Mouse (Mus musculus): ENCODE measurements at regions not wholly inside any gene's neighbourhood (a gene's known extent, or its start where the extent isn't known, plus 50 kb on each side); places are given as distances from the start of the nearest gene placed in this dataset.

- DNase-seq (no peak), ATAC-seq (no peak)
- Histone ChIP-seq H3K27me3 (ENCODE audit: insufficient read depth, low read length) (no peaks in the 10 kb centered on the region), H3K9me3 (ENCODE audit: low read length) (no peaks in the 10 kb centered on the region), H3K4me2 (ENCODE audit: low read depth) (no peak overlapping the region), H3K36me3 (ENCODE audit: insufficient read depth) (no peaks in the 10 kb centered on the region), H3K9ac (no peak overlapping the region), H3K4me3 (ENCODE audit: low read depth, low read length) (no peak overlapping the region), H3K4me1 (ENCODE audit: insufficient read depth) (no peaks in the 10 kb centered on the region), H3K27ac (ENCODE audit: low read depth, low read length) (no peak overlapping the region)
- WGBS: 89% methylated on average over 2 of the region's 2 CpGs
- TF ChIP-seq CTCF (IDR thresholded peaks at IDR 0.05; ENCODE audit: low read depth): no peak
Observed at GRCm38 (mm10) chr8:86969051-86969450, 84.0 kb upstream of the N4bp1 start.

- no peak overlapping the region for H3K9ac ChIP-seq
- no peak for TF ChIP-seq CTCF (IDR thresholded peaks at IDR 0.05; ENCODE audit: low read depth)
- H3K9me3 ChIP-seq (ENCODE audit: low read length): no peaks in the 10 kb centered on the region
- H3K27me3 ChIP-seq (ENCODE audit: insufficient read depth, low read length): no peaks in the 10 kb centered on the region
- no peaks in the 10 kb centered on the region for H3K4me1 ChIP-seq (ENCODE audit: insufficient read depth)
- WGBS: 19% methylated on average over 3 of the region's 3 CpGs
- no peak overlapping the region for H3K4me3 ChIP-seq (ENCODE audit: low read depth, low read length)
- no peak overlapping the region for H3K27ac ChIP-seq (ENCODE audit: low read depth, low read length)
- ATAC-seq (no peak), DNase-seq (no peak)
- no peak overlapping the region for H3K4me2 ChIP-seq (ENCODE audit: low read depth)
- H3K36me3 ChIP-seq (ENCODE audit: insufficient read depth): no peaks in the 10 kb centered on the region
Observed at GRCm38 (mm10) chr8:86967891-86968311, 82.8 kb upstream of the N4bp1 start.

- no peak overlapping the region for H3K9ac ChIP-seq
- H3K4me1 ChIP-seq (ENCODE audit: insufficient read depth): no peaks in the 10 kb centered on the region; the same call in 1 of the 2 replicates
- H3K4me3 ChIP-seq (ENCODE audit: low read depth, low read length): no peak overlapping the region
- no peak overlapping the region for H3K4me2 ChIP-seq (ENCODE audit: low read depth)
- no peaks in the 10 kb centered on the region for H3K36me3 ChIP-seq (ENCODE audit: insufficient read depth)
- H3K9me3 ChIP-seq (ENCODE audit: low read length): no peaks in the 10 kb centered on the region
- H3K27me3 ChIP-seq (ENCODE audit: insufficient read depth, low read length): no peaks in the 10 kb centered on the region
- TF ChIP-seq CTCF (IDR thresholded peaks at IDR 0.05; ENCODE audit: low read depth): no peak
- ATAC-seq: peak; percentile 68
- DNase-seq: peak; percentile 20
- WGBS: 17% methylated on average over 20 of the region's 20 CpGs
- no peak overlapping the region for H3K27ac ChIP-seq (ENCODE audit: low read depth, low read length)
Observed at GRCm38 (mm10) chr8:86961218-86962195, 76.4 kb upstream of the N4bp1 start.
